Mouse (Mus musculus): ENCODE results near the gene Zfp775. TPM values are rescaled to one million over a fixed set of nuclear protein-coding genes. Genes with fewer than 3 reads are reported as not detected.

The Zfp775 gene
- polyA plus RNA-seq, 1 experiment, result 5.6 TPM

Other genes starting within 250 kb of the Zfp775 start
- 16.9 and 17.8 TPM in 2 replicates for gene Krba1, start 206.5 kb upstream of the Zfp775 start, polyA plus RNA-seq (2012; rRNA removed)
- 18.0 and 22.4 TPM in 2 replicates for gene Zfp467, start 156.2 kb upstream of the Zfp775 start, polyA plus RNA-seq (2012; rRNA removed)
- gene Sspo, start 153.8 kb upstream of the Zfp775 start, polyA plus RNA-seq (2012; rRNA removed), result 0.66 and 1.5 TPM in 2 replicates
- gene Atp6v0e2, start 64.4 kb upstream of the Zfp775 start, polyA plus RNA-seq (2012; rRNA removed), result 83.1 and 86.2 TPM in 2 replicates
- gene Lrrc61, start 47.3 kb upstream of the Zfp775 start, polyA plus RNA-seq (2012; rRNA removed), result 29.5 and 36.8 TPM in 2 replicates
- 191 and 319 TPM in 2 replicates for gene Rarres2, start 29.3 kb upstream of the Zfp775 start, polyA plus RNA-seq (2012; rRNA removed)
- gene Gm45021, start 12.5 kb upstream of the Zfp775 start, polyA plus RNA-seq (2012; rRNA removed), result not detected in 2 replicates
- 51.0 and 53.2 TPM in 2 replicates for gene Repin1, start 8.2 kb upstream of the Zfp775 start, polyA plus RNA-seq (2012; rRNA removed)
- not detected in 2 replicates for gene Gm44965, start 8.1 kb upstream of the Zfp775 start, polyA plus RNA-seq (2012; rRNA removed)
- gene AI854703, start 24.7 kb downstream of the Zfp775 start, polyA plus RNA-seq (2012; rRNA removed), result 0.71 and 0.81 TPM in 2 replicates
- 3.9 and 4.5 TPM in 2 replicates for gene Gimap8, start 45.2 kb downstream of the Zfp775 start, polyA plus RNA-seq (2012; rRNA removed)
- gene Gimap9, start 74.1 kb downstream of the Zfp775 start, polyA plus RNA-seq (2012; rRNA removed), result 2.1 and 2.3 TPM in 2 replicates
- gene Gimap4, start 82.5 kb downstream of the Zfp775 start, polyA plus RNA-seq (2012; rRNA removed), result 9.8 and 13.8 TPM in 2 replicates
- gene Gimap6, start 106.2 kb downstream of the Zfp775 start, polyA plus RNA-seq (2012; rRNA removed), result 10.4 and 12.7 TPM in 2 replicates
- 0.66 TPM in 1 of 2 replicates, not detected in the other for gene Gm28053, start 116.5 kb downstream of the Zfp775 start, polyA plus RNA-seq (2012; rRNA removed)
- 0.20 and 0.34 TPM in 2 replicates for gene Gimap7, start 116.6 kb downstream of the Zfp775 start, polyA plus RNA-seq (2012; rRNA removed)
- gene Gimap1, start 137.0 kb downstream of the Zfp775 start, polyA plus RNA-seq (2012; rRNA removed), result 4.1 and 4.3 TPM in 2 replicates
- gene Gimap5, start 144.1 kb downstream of the Zfp775 start, polyA plus RNA-seq (2012; rRNA removed), result 5.6 and 8.3 TPM in 2 replicates
- 3.1 and 3.5 TPM in 2 replicates for gene Gimap3, start 168.8 kb downstream of the Zfp775 start, polyA plus RNA-seq (2012; rRNA removed)
- 109 and 139 TPM in 2 replicates for gene Tmem176a, start 238.9 kb downstream of the Zfp775 start, polyA plus RNA-seq (2012; rRNA removed)
- gene Tmem176b, start 239.4 kb downstream of the Zfp775 start, polyA plus RNA-seq (2012; rRNA removed), result 390 and 419 TPM in 2 replicates